8 mouse cellular contexts compared by ENCODE assay signal in genomic region chr4:133117556-133118411, GRCm38 (mm10). TPM values are rescaled to one million over a fixed set of nuclear protein-coding genes. Genes with fewer than 3 reads are reported as not detected.
DNase-seq lines count a peak whose midpoint lies in the region; ATAC-seq and TF ChIP-seq lines count a peak whose summit lies in the region.

No protein-coding gene starts in this region.

- H3K4me3 ChIP-seq in intestine, postnatal 0 days (ENCODE audit: low read depth, low read length): no peak overlapping the region
- H3K4me3 ChIP-seq in liver, postnatal 0 days (ENCODE audit: low read depth, low read length): no peak overlapping the region
- no peak overlapping the region for H3K4me3 ChIP-seq in neural tube, embryonic 14.5 days (ENCODE audit: low read depth, low read length)

- H3K36me3 ChIP-seq in intestine, postnatal 0 days (ENCODE audit: control insufficient read depth, insufficient read depth): no peaks in the 10 kb centered on the region
- no peaks in the 10 kb centered on the region for H3K36me3 ChIP-seq in liver, postnatal 0 days (replicated peaks; ENCODE audit: insufficient read depth, low read length)
- H3K36me3 ChIP-seq in neural tube, embryonic 14.5 days (ENCODE audit: control insufficient read depth, insufficient read depth, low read length): no peaks in the 10 kb centered on the region

- peak overlapping the region; percentile 22; the same call in 1 of the 2 replicates for H3K4me2 ChIP-seq in intestine, postnatal 0 days (replicated peaks; ENCODE audit: low read depth)
- no peak overlapping the region for H3K4me2 ChIP-seq in liver, postnatal 0 days (ENCODE audit: low read depth, low read length)
- 0 out of 2 replicates have a peak overlapping the region, but pooled peaks have one; percentile 2 for H3K4me2 ChIP-seq in neural tube, embryonic 14.5 days (ENCODE audit: low read depth, low read length)

- H3K4me1 ChIP-seq in intestine, postnatal 0 days (replicated peaks; ENCODE audit: control insufficient read depth, insufficient read depth, low read length): 0 out of 2 replicates have a peak, but pooled peaks cover 10% of the 10 kb centered on the region
- H3K4me1 ChIP-seq in liver, postnatal 0 days (ENCODE audit: insufficient read depth): peaks cover 5% of the 10 kb centered on the region; the same call in 1 of the 2 replicates
- 0 out of 2 replicates have a peak, but pooled peaks cover 4% of the 10 kb centered on the region for H3K4me1 ChIP-seq in neural tube, embryonic 14.5 days (ENCODE audit: control insufficient read depth, insufficient read depth, low read length)

- no peaks in the 10 kb centered on the region for H3K9me3 ChIP-seq in intestine, postnatal 0 days (ENCODE audit: control insufficient read depth)
- H3K9me3 ChIP-seq in liver, postnatal 0 days (ENCODE audit: low read length): no peaks in the 10 kb centered on the region
- no peaks in the 10 kb centered on the region for H3K9me3 ChIP-seq in neural tube, embryonic 14.5 days (ENCODE audit: control insufficient read depth, low read length)

- H3K9ac ChIP-seq in intestine, postnatal 0 days (ENCODE audit: low read depth, low read length): peak overlapping the region; percentile 26; the same call in 1 of the 2 replicates
- 0 out of 2 replicates have a peak overlapping the region, but pooled peaks have one; percentile 9 for H3K9ac ChIP-seq in liver, postnatal 0 days (replicated peaks)
- 0 out of 2 replicates have a peak overlapping the region, but pooled peaks have one; percentile 21 for H3K9ac ChIP-seq in neural tube, embryonic 14.5 days (replicated peaks; ENCODE audit: low read depth, low read length)

- H3K27ac ChIP-seq in intestine, postnatal 0 days (ENCODE audit: low read depth, low read length): peak overlapping the region; percentile 79
- peak overlapping the region; percentile 81 for H3K27ac ChIP-seq in liver, postnatal 0 days (ENCODE audit: low read depth)
- H3K27ac ChIP-seq in neural tube, embryonic 14.5 days (ENCODE audit: low read depth, low read length): peak overlapping the region; percentile 62

- DNase-seq in layer of hippocampus, adult 11-12 months (ENCODE audit: low spot score): peak; percentile 33
- no peak for DNase-seq in layer of hippocampus, postnatal 25 days (ENCODE audit: extremely low spot score in 1 of 2, low spot score in 1 of 2)
- peak; percentile 78 for DNase-seq in embryo, embryonic 10 days (ENCODE audit: low spot score)
- peak; percentile 99 for DNase-seq in heart, adult 11 months
- peak; percentile 39 for DNase-seq in liver, postnatal 0 days
- no peak for DNase-seq in thymus, postnatal 4 days

- H3K27me3 ChIP-seq in intestine, postnatal 0 days (replicated peaks; ENCODE audit: control insufficient read depth, insufficient read depth, low read length): no peaks in the 10 kb centered on the region
- H3K27me3 ChIP-seq in liver, postnatal 0 days (ENCODE audit: insufficient read depth, low read length): no peaks in the 10 kb centered on the region
- H3K27me3 ChIP-seq in neural tube, embryonic 14.5 days (ENCODE audit: control insufficient read depth, insufficient read depth, low read length): no peaks in the 10 kb centered on the region

- no peak for TF ChIP-seq CTCF in intestine, postnatal 0 days (IDR thresholded peaks at IDR 0.05; ENCODE audit: low read depth)
- no peak for TF ChIP-seq CTCF in liver, postnatal 0 days (IDR thresholded peaks at IDR 0.05; ENCODE audit: low read depth)

- no peak for TF ChIP-seq EP300 in liver, postnatal 0 days (IDR thresholded peaks at IDR 0.05; ENCODE audit: low read depth)

- 37% methylated on average over 18 of the region's 18 CpGs for WGBS in intestine, postnatal 0 days
- 42% methylated on average over 18 of the region's 18 CpGs for WGBS in liver, postnatal 0 days (ENCODE audit: insufficient replicate concordance)
- 36% methylated on average over 18 of the region's 18 CpGs for WGBS in neural tube, embryonic 14.5 days

- ATAC-seq in intestine, postnatal 0 days: no peak
- ATAC-seq in liver, postnatal 0 days: peak; percentile 60
- ATAC-seq in neural tube, embryonic 14.5 days (ENCODE audit: low read depth): peak; percentile 48; the same call in 1 of the 2 replicates

RNA-seq across cellular contexts. Expression of gene Wasf2, which starts 12.5 kb away (rescaled TPM):
- 10 to 100 TPM; 28.9 to 32.8 TPM for total RNA-seq in layer of hippocampus, postnatal 25 days (2021)
- 64.6 and 68.4 TPM in 2 replicates for polyA plus RNA-seq in intestine, postnatal 0 days (2015; fragmentation: Nextera tagmentation; extraction: Ambion mirVana)
- polyA plus RNA-seq in liver, postnatal 0 days (2015; fragmentation: Nextera tagmentation; extraction: Ambion mirVana): 35.8 and 43.1 TPM in 2 replicates
- polyA plus RNA-seq in neural tube, embryonic 14.5 days (2014; fragmentation: Nextera tagmentation; extraction: Ambion mirVana): 18.5 and 19.6 TPM in 2 replicates

Comparison
In these comparisons a context has a peak if more than half of its experiments do, and no peak if none do; other contexts are left out.
1. DNase-seq: peak in layer of hippocampus, adult 11-12 months (single experiment), embryo, embryonic 10 days (single experiment), heart, adult 11 months (single experiment) and liver, postnatal 0 days (single experiment); none in layer of hippocampus, postnatal 25 days (0 of 2) and thymus, postnatal 4 days (single experiment).
2. Peak in every context shown above with its lines, with median percentiles within 50 percentile points of each other: H3K27ac ChIP-seq and H3K9ac ChIP-seq.